Mouse (Mus musculus) common myeloid progenitor, adult 5-6 weeks (primary cell): ENCODE measurements around the gene Ankrd63. TPM values are rescaled to one million over a fixed set of nuclear protein-coding genes. Genes with fewer than 3 reads are reported as not detected.
A peak's percentile ranks its signal among the peaks of the same experiment; 100 is the strongest.

Experiments used
- ATAC-seq: replicated peaks from 2 replicates; pipeline ENCODE4 v1.8.0; 2016; ENCODE audit warnings: low read depth, mild to moderate bottlenecking, moderate TSS enrichment, inconsistent platforms; ENCODE audit not compliant: poor library complexity, severe bottlenecking
- total RNA-seq: library from RNA; stranded (forward); fragments of 200-1000, 187-1606 nt; gene quantifications from 2 replicates; pipeline ENCODE4 v1.2.3, GENCODE M21; 2017

The Ankrd63 gene
- total RNA-seq, 1 experiment from 2014 or later = 0.09 TPM

GRCm38 (mm10) chr2:118696451-118697308 is 7.1 kb downstream of the Ankrd63 start:
- peak; percentile 48 for ATAC-seq

DNA sequence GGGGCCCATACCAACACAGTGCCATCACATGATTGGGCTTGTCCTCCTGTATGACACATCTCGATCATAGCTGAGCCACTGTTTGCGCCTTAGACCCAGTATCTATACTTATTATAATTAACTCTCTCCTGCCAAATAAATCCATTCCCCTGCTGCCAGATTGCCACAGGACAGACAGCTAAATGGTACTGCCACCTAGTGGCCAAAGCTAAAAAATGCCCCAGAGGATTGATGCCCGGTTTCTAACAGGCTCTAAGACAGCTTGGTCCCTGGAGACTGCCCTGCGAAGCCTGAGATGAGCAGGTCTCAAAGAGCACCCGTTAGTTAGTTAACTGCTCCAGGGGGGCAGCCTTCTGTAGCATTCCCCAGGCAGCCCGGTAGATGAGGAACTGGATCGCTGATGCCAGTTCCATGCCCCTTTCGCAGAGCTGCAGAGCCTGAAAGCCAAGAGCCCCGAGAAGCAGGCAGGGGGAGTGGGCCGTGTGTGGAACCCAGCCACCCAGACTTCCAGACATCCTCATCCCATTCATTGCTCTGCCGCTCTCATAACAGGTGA is 8.0 kb downstream of the Ankrd63 start:
- ATAC-seq = peak; percentile 34

DNA sequence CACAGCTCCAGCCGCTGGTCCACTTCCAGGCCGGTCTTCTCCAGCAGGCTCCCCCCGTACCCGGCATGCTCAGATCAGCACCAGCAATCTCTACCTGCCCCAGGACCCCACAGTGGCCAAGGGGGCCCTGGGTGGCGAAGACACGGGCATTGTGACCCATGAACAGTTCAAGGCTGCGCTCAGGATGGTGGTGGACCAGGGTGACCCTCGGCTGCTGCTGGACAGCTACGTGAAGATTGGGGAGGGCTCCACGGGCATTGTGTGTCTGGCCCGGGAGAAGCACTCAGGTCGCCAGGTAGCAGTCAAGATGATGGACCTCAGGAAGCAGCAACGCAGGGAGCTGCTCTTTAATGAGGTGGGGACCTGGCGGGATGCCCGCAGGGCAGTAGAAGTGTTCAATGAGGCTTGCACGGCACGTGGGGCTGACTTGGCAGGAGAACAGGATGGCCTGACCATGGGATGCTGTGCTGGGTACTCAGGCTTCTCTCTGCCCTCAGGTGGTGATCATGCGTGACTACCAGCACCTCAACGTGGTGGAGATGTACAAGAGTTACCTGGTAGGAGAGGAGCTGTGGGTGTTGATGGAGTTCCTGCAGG is 10.3 kb downstream of the Ankrd63 start:
- no peak for ATAC-seq

DNA sequence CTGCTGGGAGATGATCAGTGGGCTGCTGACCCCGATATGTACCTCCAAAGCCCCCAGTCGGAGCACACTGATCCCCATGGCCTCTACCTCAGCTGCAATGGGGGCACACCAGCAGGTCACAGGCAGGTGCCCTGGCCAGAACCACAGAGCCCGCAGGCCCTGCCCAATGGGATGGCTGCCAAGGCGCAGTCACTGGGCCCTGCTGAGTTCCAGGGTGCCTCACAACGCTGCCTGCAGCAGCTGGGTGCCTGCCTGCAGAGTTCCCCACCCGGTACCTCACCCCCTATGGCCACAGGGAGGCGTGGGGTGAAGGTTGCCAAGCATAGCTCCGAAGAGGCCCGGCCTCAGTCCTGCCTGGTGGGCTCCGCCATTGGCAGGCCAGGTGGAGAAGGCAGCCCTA is 13.9 kb downstream of the Ankrd63 start:
- no peak for ATAC-seq

- ATAC-seq = no peak
These were observed 16.0 kb downstream of the Ankrd63 start for GRCm38 (mm10) chr2:118687791-118688190.

GRCm38 (mm10) chr2:118686693-118687092 is 17.1 kb downstream of the Ankrd63 start:
- no peak for ATAC-seq

GRCm38 (mm10) chr2:118685088-118685487 is 18.7 kb downstream of the Ankrd63 start:
- no peak for ATAC-seq

DNA sequence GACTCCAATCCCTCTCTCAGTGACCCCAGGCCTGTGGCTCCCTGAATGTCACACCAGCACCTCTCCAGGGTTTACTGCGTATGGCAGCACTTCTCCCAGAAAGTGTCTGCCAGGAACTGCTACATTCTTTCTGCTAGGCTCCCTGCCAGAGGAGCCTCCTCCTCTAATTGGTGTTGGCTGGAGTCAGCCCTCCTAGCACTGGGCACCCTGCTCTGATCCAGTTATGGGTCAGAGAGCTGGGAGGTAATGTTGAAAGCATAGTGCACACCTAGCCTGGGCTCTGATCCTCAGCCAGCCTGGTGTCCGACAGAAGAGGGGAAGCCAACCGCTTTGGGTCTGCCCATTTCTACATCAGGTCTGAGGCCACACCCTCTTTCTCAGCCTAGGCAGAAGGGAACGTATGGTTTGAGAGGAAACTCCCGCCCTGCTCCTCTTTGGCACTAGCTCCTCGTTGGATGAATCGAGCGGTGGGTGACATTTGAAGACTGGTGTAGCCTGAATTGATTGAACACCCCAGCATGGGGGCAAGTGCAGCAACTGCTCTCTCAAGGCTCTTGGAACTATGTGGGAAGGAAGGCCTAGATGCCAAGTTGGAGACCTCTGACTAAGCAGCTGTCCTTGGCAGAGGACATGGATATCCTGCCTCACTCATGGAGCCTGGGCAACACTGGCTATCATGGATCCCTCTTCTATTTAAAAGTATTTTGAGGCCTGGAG is 21.1 kb downstream of the Ankrd63 start:
- 0 out of 2 replicates have a peak, but pooled peaks have one; percentile 40 for ATAC-seq

- no peak for ATAC-seq
These were observed 22.8 kb downstream of the Ankrd63 start for GRCm38 (mm10) chr2:118680926-118681325.

DNA sequence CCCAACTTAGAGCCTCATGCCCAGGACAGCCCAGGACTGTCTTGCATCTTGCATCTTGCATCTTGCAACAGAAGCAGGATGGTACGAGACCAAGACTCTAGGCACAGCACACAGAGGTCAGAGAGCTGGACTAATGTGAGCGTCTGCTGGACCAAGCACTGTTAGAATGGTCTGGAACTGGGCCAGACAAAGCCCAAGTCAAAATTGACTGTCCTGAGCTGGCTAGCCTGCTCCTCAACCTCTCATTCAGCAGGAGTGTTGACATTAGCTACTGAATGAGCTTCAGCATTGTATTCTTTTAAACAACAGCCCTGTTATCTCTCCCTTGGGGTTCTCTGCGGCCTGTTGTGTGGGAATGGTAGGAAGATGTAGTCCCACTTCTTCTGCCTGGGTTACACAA is 24.2 kb downstream of the Ankrd63 start:
- ATAC-seq = no peak

DNA sequence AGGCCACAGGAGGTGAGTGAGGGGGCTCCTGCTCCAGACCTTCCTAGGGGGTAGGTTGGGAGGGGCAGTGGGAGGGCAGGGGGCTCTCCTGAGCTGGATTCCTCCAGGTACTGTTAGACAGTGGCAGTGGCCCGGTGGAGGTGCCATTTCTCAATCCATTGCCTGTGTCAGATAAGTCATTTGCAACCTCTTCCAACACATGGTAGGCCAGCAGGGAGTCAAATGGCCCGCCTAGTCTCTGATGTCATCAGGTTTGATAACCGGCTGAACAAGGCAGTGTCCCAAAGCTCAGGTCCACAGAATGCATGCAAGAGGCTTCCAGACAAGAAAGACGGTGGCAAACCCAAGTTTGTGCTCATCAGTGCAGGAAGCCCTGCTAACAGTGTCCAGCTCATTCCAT is 25.9 kb downstream of the Ankrd63 start:
- ATAC-seq = no peak

GRCm38 (mm10) chr2:118676839-118677741 is 26.7 kb downstream of the Ankrd63 start:
- ATAC-seq = peak; percentile 31

GRCm38 (mm10) chr2:118674500-118674899 is 29.3 kb downstream of the Ankrd63 start:
- no peak for ATAC-seq

- no peak for ATAC-seq
These were observed 29.9 kb downstream of the Ankrd63 start for GRCm38 (mm10) chr2:118673686-118674465.

DNA sequence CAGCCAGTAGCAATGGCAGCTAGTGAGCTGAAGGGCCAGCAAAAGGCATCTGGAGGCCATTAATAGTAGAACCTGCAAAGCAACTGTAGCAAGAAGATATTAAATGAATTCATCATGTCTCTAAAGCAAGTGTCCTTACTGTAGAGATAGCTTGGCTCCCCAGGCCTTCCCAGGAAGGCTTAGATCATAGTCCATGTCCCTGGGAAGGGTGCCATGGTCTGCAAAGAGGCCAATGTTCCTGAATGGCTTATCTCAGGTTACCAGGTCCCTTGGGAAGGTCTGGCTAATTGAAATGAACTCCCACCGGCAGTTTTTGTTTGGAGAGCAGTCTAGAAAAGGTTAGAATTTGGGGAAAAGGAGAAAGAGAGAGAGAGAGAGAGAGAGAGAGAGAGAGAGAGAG is 32.0 kb downstream of the Ankrd63 start:
- no peak for ATAC-seq

GRCm38 (mm10) chr2:118669785-118670184 is 34.0 kb downstream of the Ankrd63 start:
- ATAC-seq = no peak

DNA sequence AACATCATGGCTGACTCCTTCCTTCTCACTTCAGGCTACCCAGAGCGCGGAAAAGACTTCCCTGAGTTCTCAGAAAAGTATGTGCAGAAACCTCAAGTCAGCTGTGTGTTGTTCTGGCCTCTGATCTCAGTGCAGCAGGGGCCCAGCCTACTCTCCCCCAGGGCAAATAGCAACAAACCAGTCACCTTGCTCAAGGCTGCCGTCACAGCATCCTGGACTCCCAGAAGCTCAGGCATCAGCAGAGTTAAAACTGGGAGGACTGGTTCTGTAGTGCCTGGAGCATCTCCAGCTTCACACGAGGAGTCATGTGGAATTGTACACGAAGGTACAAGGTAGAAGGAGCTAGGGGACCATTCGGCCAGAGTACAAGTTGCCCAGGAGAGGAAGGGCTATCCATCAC is 34.5 kb downstream of the Ankrd63 start:
- no peak for ATAC-seq

- ATAC-seq = no peak
These were observed 36.6 kb downstream of the Ankrd63 start for GRCm38 (mm10) chr2:118667181-118667580.

DNA sequence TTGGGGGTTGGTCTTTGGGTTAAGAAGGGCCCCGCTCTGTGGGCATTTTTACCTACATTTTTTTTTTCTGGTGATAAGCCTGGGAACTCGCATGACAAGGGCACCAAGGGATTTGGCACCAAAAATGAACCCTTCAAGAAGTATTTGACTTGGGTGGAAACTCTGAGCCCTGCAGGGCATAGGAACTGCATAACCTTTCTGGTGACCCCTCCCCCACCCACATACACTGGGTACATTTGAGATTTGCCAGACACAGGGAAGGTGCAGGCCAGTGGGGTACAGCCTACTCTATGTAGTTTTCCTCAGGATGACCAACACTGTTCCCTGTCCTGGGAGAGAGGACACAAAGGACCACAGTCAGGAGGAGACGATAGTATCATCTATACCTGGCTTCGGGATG is 38.1 kb downstream of the Ankrd63 start:
- ATAC-seq = no peak
